Mouse (Mus musculus) hindbrain, embryonic 11.5 days (tissue): ENCODE results near the gene Cd109. TPM values are rescaled to one million over a fixed set of nuclear protein-coding genes. Genes with fewer than 3 reads are reported as not detected.

ENCODE experiments used
- polyA plus RNA-seq: library from polyadenylated mRNA; unstranded; fragments of >200 nt; fragmentation: Nextera tagmentation; extraction: Ambion mirVana; gene quantifications from 2 replicates; pipeline ENCODE4 v1.2.1, GENCODE M21; 2014

The Cd109 gene
- polyA plus RNA-seq, 1 experiment from 2014 or later, result 4.0 TPM

Other genes with a start within 250 kb of the Cd109 start
- gene Dppa5a, start 247.4 kb upstream of the Cd109 start, polyA plus RNA-seq, result 0.35 and 0.79 TPM in 2 replicates
- 2.9 and 3.3 TPM in 2 replicates for gene Ooep, start 236.8 kb upstream of the Cd109 start, polyA plus RNA-seq
- 0.14 and 0.40 TPM in 2 replicates for gene Ddx43, start 219.8 kb upstream of the Cd109 start, polyA plus RNA-seq
- gene Cgas, start 172.3 kb upstream of the Cd109 start, polyA plus RNA-seq, result 0.35 and 0.79 TPM in 2 replicates
- 26.1 and 26.7 TPM in 2 replicates for gene Mto1, start 167.3 kb upstream of the Cd109 start, polyA plus RNA-seq
- 0.28 and 0.48 TPM in 2 replicates for gene Gm17324, start 166.8 kb upstream of the Cd109 start, polyA plus RNA-seq
- gene Eef1a1, start 126.4 kb upstream of the Cd109 start, polyA plus RNA-seq, result 4,691 and 4,742 TPM in 2 replicates
- 10.7 and 12.8 TPM in 2 replicates for gene Slc17a5, start 27.5 kb upstream of the Cd109 start, polyA plus RNA-seq